Mouse (Mus musculus): Measurements from ENCODE around the gene Gm15737.

Gm15737 gene

GRCm38 (mm10) chr6:92869089-92869581 is at the start of gene Gm15737:
Gene Gm15737, plus strand, starts transcription at chr6:92869357.
- no peak for DNase-seq (ENCODE audit: low spot score in 2 of 2)

DNA sequence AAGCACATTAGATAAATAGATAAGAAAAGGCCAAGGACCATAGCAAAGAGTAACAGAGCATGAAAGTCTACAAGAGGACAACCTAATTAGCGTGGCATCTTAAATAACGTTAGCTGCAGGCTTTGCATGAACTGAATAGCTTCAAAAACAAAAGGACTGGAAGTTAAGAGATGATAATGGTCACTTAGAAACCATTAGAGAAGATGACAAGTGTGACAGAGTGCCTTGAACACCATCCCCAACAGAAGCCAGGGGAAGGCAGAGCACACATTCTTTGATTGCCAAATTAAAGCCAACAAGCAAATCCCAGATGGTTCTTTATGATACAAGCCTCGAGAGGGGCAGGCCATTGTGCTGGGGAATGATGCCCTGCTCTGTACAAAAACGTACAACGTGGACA is 47.6 kb upstream of the Gm15737 start:
- DNase-seq (ENCODE audit: low spot score in 2 of 2) = no peak

DNA sequence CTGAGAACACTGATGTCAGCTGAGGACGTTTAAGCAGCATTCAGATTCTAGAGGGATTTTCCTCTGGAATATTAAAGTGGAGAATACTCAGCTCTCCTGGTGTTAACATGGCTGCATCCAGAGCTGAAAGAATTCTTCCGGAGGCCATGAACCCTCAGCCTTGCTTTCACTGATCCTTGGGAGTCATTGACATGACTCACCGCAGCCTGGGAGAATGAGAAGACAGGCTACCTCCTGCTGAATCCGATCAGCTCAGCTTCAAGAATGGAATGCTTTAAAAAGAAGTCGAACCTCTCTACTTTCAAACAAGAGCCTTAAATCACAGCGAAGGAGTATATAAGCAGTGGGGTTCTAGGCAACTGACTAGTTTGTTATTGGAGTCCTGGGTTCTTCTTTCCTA is 47.2 kb upstream of the Gm15737 start:
- no peak for DNase-seq (ENCODE audit: low spot score in 2 of 2)

DNA sequence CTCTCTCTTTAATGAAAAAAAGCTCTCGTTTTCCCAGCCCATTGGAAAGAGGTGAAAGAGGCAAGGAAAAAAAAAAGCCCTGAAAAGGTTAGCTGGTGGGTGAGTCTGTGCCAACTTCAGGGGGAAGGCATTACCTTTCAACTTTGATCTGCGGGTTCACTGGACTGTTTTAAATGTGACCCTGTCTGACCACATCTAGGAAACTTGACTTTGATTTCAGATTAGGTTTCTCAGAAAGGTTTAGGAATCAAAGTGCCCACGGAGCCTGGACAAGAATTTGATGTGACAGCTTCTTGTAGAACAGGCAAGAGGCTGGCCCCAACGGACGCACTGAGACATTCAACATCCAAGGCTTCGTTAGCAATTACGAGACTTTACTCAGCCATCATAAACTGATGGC is 45.2 kb upstream of the Gm15737 start:
- no peak for DNase-seq (ENCODE audit: low spot score in 2 of 2)

DNA sequence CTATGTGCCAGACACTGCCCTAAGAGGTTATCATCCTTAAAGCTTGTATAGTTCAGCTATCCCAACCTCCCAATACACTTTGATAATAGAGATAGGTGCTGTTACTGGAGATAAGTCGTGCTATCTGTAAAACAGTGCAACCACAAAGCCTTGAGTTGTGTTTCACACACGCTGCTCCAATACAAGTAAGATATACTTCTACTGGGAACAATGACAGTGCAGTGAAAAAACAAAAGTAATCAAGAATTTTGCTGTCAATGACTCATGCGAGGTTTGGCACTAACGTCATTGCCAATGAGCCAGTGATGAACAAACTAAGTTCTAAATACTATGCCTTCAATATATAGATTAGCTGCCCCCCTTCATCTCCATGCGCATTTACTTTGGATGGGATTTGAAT is 42.6 kb upstream of the Gm15737 start:
- no peak for DNase-seq (ENCODE audit: low spot score in 2 of 2)

GRCm38 (mm10) chr6:92827360-92827759 is 41.8 kb upstream of the Gm15737 start:
- DNase-seq (ENCODE audit: low spot score in 2 of 2) = no peak

DNA sequence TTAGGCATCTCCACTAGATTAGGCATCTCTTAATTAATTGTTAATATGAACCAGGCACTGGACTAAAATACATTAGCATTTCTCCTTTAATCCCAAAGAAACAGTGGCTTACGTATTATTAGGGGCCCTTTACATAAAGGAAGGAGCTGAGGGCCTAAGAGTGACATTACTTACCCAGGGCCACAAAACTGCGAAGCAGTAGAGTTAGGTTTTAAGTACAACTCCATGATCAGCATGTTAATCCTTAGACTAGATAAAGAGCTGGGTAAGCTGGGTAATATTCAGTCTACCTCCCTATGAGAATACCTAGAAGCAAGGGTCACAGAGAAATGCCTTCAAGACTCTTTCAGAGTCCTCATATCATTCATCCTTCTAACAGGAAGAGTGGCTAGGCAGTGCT is 40.0 kb upstream of the Gm15737 start:
- no peak for DNase-seq (ENCODE audit: low spot score in 2 of 2)

- no peak for DNase-seq (ENCODE audit: low spot score in 2 of 2)
These were observed 38.1 kb upstream of the Gm15737 start for GRCm38 (mm10) chr6:92831106-92831505.

- no peak for DNase-seq (ENCODE audit: low spot score in 2 of 2)
These were observed 27.2 kb upstream of the Gm15737 start for GRCm38 (mm10) chr6:92842000-92842399.

- DNase-seq (ENCODE audit: low spot score in 2 of 2) = no peak
These were observed 25.7 kb upstream of the Gm15737 start for GRCm38 (mm10) chr6:92843474-92843873.

- DNase-seq (ENCODE audit: low spot score in 2 of 2) = no peak
These were observed 23.3 kb upstream of the Gm15737 start for GRCm38 (mm10) chr6:92845898-92846297.

- no peak for DNase-seq (ENCODE audit: low spot score in 2 of 2)
These were observed 22.5 kb upstream of the Gm15737 start for GRCm38 (mm10) chr6:92846614-92847013.

GRCm38 (mm10) chr6:92849208-92849607 is 19.9 kb upstream of the Gm15737 start:
- DNase-seq (ENCODE audit: low spot score in 2 of 2) = no peak

DNA sequence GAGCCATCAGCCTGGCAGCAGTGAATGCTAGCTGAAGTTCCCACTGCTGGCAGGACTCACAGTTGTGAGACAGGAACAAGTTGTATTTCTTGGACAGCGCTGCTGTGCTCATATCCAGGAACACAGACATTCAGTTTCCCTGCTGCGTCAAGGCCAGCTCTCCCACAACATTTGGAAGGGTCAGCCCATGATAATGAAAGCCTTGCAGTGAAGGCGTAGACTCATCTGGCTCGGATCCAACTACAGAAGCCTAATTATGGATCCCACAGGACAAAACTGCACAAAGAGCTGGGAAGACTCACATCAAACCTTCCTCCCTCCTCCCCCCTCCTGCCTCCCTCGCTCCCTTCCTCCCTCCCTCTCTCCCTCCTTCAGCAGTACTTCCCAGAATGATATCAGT is 18.9 kb upstream of the Gm15737 start:
- peak; percentile 7 to 27 for DNase-seq (ENCODE audit: low spot score in 2 of 2)

GRCm38 (mm10) chr6:92854873-92855272 is 14.3 kb upstream of the Gm15737 start:
- no peak for DNase-seq (ENCODE audit: low spot score in 2 of 2)

DNA sequence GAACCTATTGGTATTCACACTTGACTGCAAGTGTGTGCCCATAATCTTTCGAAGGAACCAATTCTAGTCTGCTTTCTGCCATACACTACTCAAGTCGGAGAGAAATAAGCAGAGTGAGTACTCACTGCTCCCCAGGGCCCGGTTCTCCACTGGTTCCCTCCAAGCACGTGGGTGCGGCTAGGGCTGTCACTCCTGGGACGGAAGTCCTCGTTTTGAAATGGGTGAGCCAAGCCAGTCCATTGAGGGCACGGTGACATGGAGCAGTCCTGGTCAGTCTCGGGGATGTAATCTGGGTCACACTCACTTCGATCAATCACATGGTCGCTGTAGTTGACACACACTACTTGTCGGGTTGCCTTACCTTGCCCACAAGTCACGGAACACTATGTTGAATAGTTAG is 11.4 kb upstream of the Gm15737 start:
- DNase-seq (ENCODE audit: low spot score in 2 of 2) = no peak

GRCm38 (mm10) chr6:92858721-92859510 is 10.2 kb upstream of the Gm15737 start:
- DNase-seq (ENCODE audit: low spot score in 2 of 2) = no peak

GRCm38 (mm10) chr6:92860285-92860912 is 8.8 kb upstream of the Gm15737 start:
- no peak for DNase-seq (ENCODE audit: low spot score in 2 of 2)

DNA sequence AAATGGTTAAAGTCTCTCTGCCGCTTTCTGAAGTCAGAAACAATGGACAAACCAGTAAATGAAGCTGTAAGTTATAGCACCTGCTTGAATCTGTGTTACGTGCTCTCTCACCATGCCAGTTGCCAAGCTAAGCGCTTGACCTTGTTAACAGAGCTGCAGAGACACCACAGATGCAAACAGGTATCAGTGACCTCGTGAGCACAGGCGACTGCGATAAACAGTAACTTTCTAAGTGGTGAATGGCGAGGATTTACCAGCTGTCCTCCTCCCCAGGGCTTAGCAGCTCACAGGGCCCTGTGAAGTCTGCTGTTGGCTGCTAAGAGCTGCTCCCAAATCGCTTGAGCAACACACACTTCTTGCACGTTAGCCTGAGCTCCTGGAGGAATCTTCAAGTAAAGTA is 6.6 kb upstream of the Gm15737 start:
- no peak for DNase-seq (ENCODE audit: low spot score in 2 of 2)

DNA sequence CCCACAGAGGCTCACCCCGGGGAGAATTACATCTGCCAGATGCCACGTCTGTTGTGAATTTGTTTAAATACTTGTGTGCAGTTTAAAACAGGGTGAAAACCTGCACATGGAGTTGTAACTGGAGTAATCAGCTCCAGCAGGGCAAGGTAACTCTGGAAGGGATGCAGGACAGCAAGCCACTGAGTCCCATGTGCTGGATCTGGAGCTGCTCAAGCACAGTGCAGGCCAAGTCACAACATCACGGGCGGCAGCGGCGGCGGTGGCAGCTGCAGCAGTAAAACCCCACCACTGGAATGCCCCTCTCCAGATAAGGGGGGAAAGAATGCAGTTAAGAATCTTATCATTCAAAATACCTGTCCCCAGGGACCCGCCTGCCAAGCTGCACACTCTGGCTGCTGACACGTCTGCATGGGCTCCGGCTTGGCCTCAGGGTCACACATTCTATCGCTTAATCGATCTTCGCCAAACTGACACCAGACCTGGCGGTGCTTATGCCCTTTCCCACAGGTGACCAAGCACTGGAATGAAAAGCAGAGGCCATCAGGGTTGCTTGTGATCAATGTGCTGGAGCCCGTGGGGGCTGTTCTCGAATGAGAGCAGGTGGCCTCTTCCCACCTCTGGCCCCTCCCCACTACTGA is 544 bp downstream of the Gm15737 start:
- DNase-seq (ENCODE audit: low spot score in 2 of 2) = no peak

- DNase-seq (ENCODE audit: low spot score in 2 of 2) = no peak
These were observed 2.7 kb downstream of the Gm15737 start for GRCm38 (mm10) chr6:92871813-92872212.

GRCm38 (mm10) chr6:92872766-92873165 is 3.6 kb downstream of the Gm15737 start:
- DNase-seq (ENCODE audit: low spot score in 2 of 2) = no peak

GRCm38 (mm10) chr6:92874854-92875253 is 5.7 kb downstream of the Gm15737 start:
- DNase-seq (ENCODE audit: low spot score in 2 of 2) = no peak

Data from spleen, postnatal 36 days (tissue).